Mouse (Mus musculus): Measurements from ENCODE around the gene Art3.

DNA sequence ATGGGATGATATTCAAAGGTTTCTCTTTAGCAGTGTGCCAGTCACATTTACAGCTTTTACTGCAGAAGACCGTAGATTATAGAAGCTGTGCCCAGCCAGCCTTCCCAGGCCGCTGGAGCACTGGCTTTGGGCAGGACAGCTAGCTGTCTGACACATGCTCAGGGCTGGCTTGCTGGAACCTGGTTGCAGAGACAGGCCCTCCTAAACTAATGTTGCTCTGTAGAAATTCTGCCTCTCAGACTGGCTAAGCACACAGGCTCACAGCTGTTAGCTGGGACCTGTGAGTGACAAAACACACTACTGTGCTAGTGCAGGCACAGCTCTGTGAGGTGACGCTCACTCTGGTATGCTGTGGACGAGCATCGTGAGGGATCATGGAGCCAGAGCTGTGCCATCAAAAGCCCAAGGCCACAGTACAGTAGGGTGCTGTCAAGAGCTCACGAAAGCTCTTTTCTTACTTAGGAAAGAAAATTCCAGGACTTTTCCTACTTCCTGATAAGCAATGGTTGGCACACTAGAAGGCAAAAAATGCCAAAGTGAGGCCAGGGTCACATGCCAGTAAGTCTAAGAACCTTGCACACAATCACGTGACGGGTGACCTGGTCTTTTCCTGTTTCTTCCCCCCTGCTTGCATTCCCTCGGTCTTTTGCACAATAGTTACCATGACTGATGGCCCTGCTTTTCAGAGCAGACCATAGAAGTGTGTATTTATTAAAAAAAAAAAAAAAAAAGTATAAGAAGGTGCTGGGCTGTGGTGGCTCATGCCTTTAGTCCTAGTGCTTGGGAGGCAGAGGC, 77.9 kb downstream of the Art3 start:
- TF ChIP-seq CTCF (IDR thresholded peaks at IDR 0.05; ENCODE audit: control insufficient read depth, insufficient read depth, insufficient replicate concordance, low read depth, low read length) (no peak), POLR2A (IDR thresholded peaks at IDR 0.05; ENCODE audit: control insufficient read depth, low read depth, low read length) (no peak)

Data from testis, adult 2 months (tissue).